Mouse (Mus musculus): ENCODE results near the gene Abat. TPM values are rescaled to one million over a fixed set of nuclear protein-coding genes. Genes with fewer than 3 reads are reported as not detected.
"Not testable (repeated sequence)": the region's sequence is repeated elsewhere in the genome, so short reads cannot be mapped to it uniquely, and the experiment has no call there.

The Abat gene
- polyA plus RNA-seq, 1 experiment from 2014 or later: 33.9 TPM

GRCm38 (mm10) chr16:8560079-8560478 lies 46.9 kb downstream of the Abat start:
- no peaks in the 10 kb centered on the region for H3K27me3 ChIP-seq (ENCODE audit: insufficient read depth, low read length)
- no peaks in the 10 kb centered on the region for H3K4me1 ChIP-seq (replicated peaks; ENCODE audit: insufficient read depth, low read length)
- 95% methylated on average over 17 of the region's 17 CpGs for WGBS
- no peak overlapping the region for H3K4me2 ChIP-seq (ENCODE audit: low read length)
- no peak for ATAC-seq (replicated peaks; ENCODE audit: low FRiP score, low read depth)
- no peak overlapping the region for H3K9ac ChIP-seq (ENCODE audit: low read depth, low read length)
- no peak overlapping the region for H3K27ac ChIP-seq
- no peaks in the 10 kb centered on the region for H3K36me3 ChIP-seq (ENCODE audit: insufficient read depth, low read length)
- no peak for DNase-seq (ENCODE audit: low spot score)
- H3K4me3 ChIP-seq (replicated peaks; ENCODE audit: low read depth, low read length): no peak overlapping the region
- no peak for TF ChIP-seq CTCF (IDR thresholded peaks at IDR 0.05; ENCODE audit: low read depth)
- H3K9me3 ChIP-seq (replicated peaks; ENCODE audit: low read length): no peaks in the 10 kb centered on the region

GRCm38 (mm10) chr16:8561101-8561500 lies 47.9 kb downstream of the Abat start:
- H3K9me3 ChIP-seq (replicated peaks; ENCODE audit: low read length); H3K36me3 ChIP-seq (ENCODE audit: insufficient read depth, low read length); H3K9ac ChIP-seq (ENCODE audit: low read depth, low read length); H3K27ac ChIP-seq; H3K4me2 ChIP-seq (ENCODE audit: low read length); DNase-seq (ENCODE audit: low spot score); H3K27me3 ChIP-seq (ENCODE audit: insufficient read depth, low read length); ATAC-seq (replicated peaks; ENCODE audit: low FRiP score, low read depth); H3K4me3 ChIP-seq (replicated peaks; ENCODE audit: low read depth, low read length); H3K4me1 ChIP-seq (replicated peaks; ENCODE audit: insufficient read depth, low read length): not testable (repeated sequence)
- WGBS: 50% methylated on average over 4 of the region's 4 CpGs

GRCm38 (mm10) chr16:8561856-8562255 lies 48.6 kb downstream of the Abat start:
- H3K4me2 ChIP-seq (ENCODE audit: low read length); H3K4me1 ChIP-seq (replicated peaks; ENCODE audit: insufficient read depth, low read length); DNase-seq (ENCODE audit: low spot score); H3K4me3 ChIP-seq (replicated peaks; ENCODE audit: low read depth, low read length); H3K9ac ChIP-seq (ENCODE audit: low read depth, low read length); ATAC-seq (replicated peaks; ENCODE audit: low FRiP score, low read depth); H3K27me3 ChIP-seq (ENCODE audit: insufficient read depth, low read length); H3K27ac ChIP-seq; H3K9me3 ChIP-seq (replicated peaks; ENCODE audit: low read length); H3K36me3 ChIP-seq (ENCODE audit: insufficient read depth, low read length): not testable (repeated sequence)
- 66% methylated on average over 4 of the region's 4 CpGs for WGBS

- H3K4me1 ChIP-seq (replicated peaks; ENCODE audit: insufficient read depth, low read length); DNase-seq (ENCODE audit: low spot score); H3K9me3 ChIP-seq (replicated peaks; ENCODE audit: low read length); H3K36me3 ChIP-seq (ENCODE audit: insufficient read depth, low read length); H3K4me2 ChIP-seq (ENCODE audit: low read length); H3K27ac ChIP-seq; H3K27me3 ChIP-seq (ENCODE audit: insufficient read depth, low read length); H3K9ac ChIP-seq (ENCODE audit: low read depth, low read length); H3K4me3 ChIP-seq (replicated peaks; ENCODE audit: low read depth, low read length); ATAC-seq (replicated peaks; ENCODE audit: low FRiP score, low read depth): not testable (repeated sequence)
- 65% methylated on average over 3 of the region's 3 CpGs for WGBS
Observed at GRCm38 (mm10) chr16:8562827-8563226, 49.6 kb downstream of the Abat start.

- Histone ChIP-seq H3K4me2 (ENCODE audit: low read length) (no peak overlapping the region), H3K9me3 (replicated peaks; ENCODE audit: low read length) (no peaks in the 10 kb centered on the region), H3K27ac (no peak overlapping the region), H3K27me3 (ENCODE audit: insufficient read depth, low read length) (no peaks in the 10 kb centered on the region), H3K4me1 (replicated peaks; ENCODE audit: insufficient read depth, low read length) (no peaks in the 10 kb centered on the region), H3K4me3 (replicated peaks; ENCODE audit: low read depth, low read length) (no peak overlapping the region), H3K36me3 (ENCODE audit: insufficient read depth, low read length) (no peaks in the 10 kb centered on the region), H3K9ac (ENCODE audit: low read depth, low read length) (no peak overlapping the region)
- ATAC-seq (replicated peaks; ENCODE audit: low FRiP score, low read depth) (no peak), DNase-seq (ENCODE audit: low spot score) (no peak)
- WGBS: 88% methylated on average over 2 of the region's 2 CpGs
- no peak for TF ChIP-seq CTCF (IDR thresholded peaks at IDR 0.05; ENCODE audit: low read depth)
Observed at GRCm38 (mm10) chr16:8564836-8565235, 51.6 kb downstream of the Abat start.

GRCm38 (mm10) chr16:8565539-8565938 lies 52.3 kb downstream of the Abat start:
- Histone ChIP-seq H3K4me2 (ENCODE audit: low read length) (no peak overlapping the region), H3K9me3 (replicated peaks; ENCODE audit: low read length) (no peaks in the 10 kb centered on the region), H3K4me1 (replicated peaks; ENCODE audit: insufficient read depth, low read length) (no peaks in the 10 kb centered on the region), H3K36me3 (ENCODE audit: insufficient read depth, low read length) (no peaks in the 10 kb centered on the region), H3K27me3 (ENCODE audit: insufficient read depth, low read length) (no peaks in the 10 kb centered on the region), H3K4me3 (replicated peaks; ENCODE audit: low read depth, low read length) (no peak overlapping the region), H3K27ac (no peak overlapping the region), H3K9ac (ENCODE audit: low read depth, low read length) (no peak overlapping the region)
- WGBS: 87% methylated on average over 2 of the region's 2 CpGs
- TF ChIP-seq CTCF (IDR thresholded peaks at IDR 0.05; ENCODE audit: low read depth): no peak
- ATAC-seq (replicated peaks; ENCODE audit: low FRiP score, low read depth): no peak
- no peak for DNase-seq (ENCODE audit: low spot score)

GRCm38 (mm10) chr16:8566115-8566711 lies 53.0 kb downstream of the Abat start:
- ATAC-seq (replicated peaks; ENCODE audit: low FRiP score, low read depth) (no peak), DNase-seq (ENCODE audit: low spot score) (no peak)
- Histone ChIP-seq H3K27me3 (ENCODE audit: insufficient read depth, low read length) (no peaks in the 10 kb centered on the region), H3K27ac (no peak overlapping the region), H3K9ac (ENCODE audit: low read depth, low read length) (no peak overlapping the region), H3K9me3 (replicated peaks; ENCODE audit: low read length) (no peaks in the 10 kb centered on the region), H3K4me1 (replicated peaks; ENCODE audit: insufficient read depth, low read length) (no peaks in the 10 kb centered on the region), H3K4me3 (replicated peaks; ENCODE audit: low read depth, low read length) (no peak overlapping the region), H3K36me3 (ENCODE audit: insufficient read depth, low read length) (no peaks in the 10 kb centered on the region), H3K4me2 (ENCODE audit: low read length) (no peak overlapping the region)
- 26% methylated on average over 3 of the region's 3 CpGs for WGBS
- no peak for TF ChIP-seq CTCF (IDR thresholded peaks at IDR 0.05; ENCODE audit: low read depth)

All from kidney, postnatal 0 days (tissue).